Mouse (Mus musculus) gonadal fat pad, adult 2 months (tissue): ENCODE results near the gene Sertad3. TPM values are rescaled to one million over a fixed set of nuclear protein-coding genes. Genes with fewer than 3 reads are reported as not detected.

Source experiments
- DNase-seq: peaks from one replicate; pipeline ENCODE4 v3.0.0-alpha.2; 2012; ENCODE audit warnings: low read depth
- polyA plus RNA-seq: library from polyadenylated mRNA; depleted of rRNA; stranded (reverse); fragments of >200 nt; gene quantifications from 2 replicates; pipeline ENCODE4 v1.2.3, GENCODE M21; 2012; rRNA removed

Gene Sertad3
- 9.6 and 10.0 TPM in 2 replicates for polyA plus RNA-seq

DNA sequence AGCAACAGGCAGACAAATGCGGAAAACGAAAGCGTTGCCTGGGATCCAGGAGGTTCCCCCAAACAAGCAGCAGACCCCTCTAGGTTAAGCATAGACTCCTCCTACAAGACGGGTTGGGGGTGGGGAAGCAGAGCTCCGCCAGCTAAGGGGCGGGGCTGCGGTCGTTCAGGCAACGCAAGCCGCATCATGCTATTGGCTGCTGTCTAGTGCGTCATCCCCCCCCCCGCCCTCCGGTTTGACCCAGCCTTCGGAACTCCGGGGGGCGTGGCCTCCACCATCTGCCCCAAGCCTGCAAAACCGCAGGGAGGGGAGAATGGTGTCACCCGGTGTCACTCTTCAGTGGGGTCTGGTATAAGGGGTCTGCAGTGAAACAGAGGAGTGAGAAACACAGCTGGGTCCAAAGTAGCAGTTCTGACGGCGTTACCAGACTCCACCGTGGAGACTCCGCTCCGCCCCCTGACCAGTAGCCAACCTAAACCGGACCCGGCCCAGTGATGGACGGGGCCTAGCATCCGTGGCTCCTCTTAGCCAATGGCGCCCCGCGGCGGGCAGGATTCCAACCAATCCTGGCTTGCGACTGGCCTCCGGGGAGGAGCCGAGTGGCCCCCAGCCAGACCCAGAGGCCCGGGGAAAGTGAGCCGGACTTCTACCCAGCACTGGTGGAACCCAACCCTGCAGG is at the start of gene Sertad3:
TSS of gene Sertad3 (plus strand) at position 613 of the 679 bp plus-strand sequence.
- DNase-seq: no peak

DNA sequence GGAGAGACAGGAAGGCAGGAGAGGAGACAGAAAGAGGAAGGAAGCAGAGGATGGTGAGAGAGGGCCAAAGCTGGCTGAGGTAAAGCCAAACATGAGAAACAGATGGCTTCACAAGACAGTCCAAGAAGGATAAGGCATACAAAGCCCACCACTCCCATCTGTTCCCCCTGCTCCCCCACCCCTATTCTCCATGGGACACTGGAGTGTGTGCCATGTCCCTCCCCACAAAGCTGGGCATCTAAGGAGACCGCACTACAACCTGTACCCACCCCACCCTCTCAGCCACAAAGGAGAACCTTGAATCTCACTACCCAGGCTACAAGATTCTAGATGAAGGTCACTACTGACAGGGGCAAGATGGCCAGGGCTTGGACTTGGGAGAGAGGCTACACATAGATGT is 46.2 kb upstream of the Sertad3 start:
- no peak for DNase-seq

DNA sequence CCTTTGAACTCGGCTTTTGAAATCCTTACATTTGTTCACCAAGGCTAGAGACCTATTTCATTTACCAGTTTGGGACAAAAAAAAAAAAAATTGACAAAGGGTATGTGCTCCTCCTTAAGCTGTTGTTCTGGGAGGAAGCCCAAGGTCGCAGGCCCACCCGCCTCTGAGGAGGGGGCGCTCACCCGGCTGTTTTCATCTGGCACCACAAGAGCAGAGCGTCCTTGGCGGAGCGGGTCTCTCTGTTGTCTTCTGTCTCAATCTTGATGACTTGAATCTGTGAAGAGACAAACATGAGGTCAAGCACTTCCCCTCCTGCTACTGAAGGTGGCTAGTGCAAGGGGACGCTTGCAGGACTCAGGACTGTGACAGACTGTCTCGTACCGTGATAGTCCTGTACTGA is 45.6 kb upstream of the Sertad3 start:
- DNase-seq: no peak

DNA sequence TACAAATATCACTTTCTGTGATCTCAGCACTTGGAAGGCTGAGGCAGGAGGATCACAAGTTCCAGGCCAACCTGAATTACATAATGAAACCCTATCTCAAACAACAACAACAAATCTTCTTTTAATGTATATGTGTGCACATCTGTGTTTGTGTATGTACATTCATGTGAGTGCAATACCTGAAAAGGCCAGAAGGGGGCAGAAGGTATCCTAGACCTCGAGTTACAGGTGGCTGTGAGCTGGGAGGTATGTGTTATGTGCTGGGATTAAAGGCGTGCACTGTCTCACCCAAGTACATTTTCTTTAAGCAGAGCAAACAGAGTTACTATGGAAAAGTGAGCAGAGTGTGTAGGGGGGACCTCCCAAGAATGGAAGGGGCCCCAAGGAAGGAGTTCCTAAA is 44.4 kb upstream of the Sertad3 start:
- no peak for DNase-seq

GRCm38 (mm10) chr7:27433349-27433748 is 40.2 kb upstream of the Sertad3 start:
- no peak for DNase-seq

DNA sequence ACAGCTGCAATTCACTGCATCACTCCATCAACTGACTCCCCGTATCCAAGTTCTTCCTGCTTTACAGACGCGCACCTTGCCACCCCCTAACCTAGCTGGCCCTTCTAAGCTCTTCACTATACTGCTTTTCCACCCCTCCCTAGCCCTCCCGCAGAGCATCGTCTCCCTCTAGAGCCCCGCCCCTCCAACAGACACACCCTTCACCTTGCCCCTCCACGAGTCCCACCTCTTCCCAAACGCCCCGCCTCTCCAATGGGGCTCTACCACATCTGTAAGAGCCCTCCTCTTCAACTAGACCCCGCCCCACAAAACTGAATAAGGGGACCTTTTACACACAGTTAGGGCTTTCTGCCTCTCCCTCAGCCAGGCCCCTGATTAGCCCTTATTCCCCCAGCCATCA is 39.8 kb upstream of the Sertad3 start:
- no peak for DNase-seq

DNA sequence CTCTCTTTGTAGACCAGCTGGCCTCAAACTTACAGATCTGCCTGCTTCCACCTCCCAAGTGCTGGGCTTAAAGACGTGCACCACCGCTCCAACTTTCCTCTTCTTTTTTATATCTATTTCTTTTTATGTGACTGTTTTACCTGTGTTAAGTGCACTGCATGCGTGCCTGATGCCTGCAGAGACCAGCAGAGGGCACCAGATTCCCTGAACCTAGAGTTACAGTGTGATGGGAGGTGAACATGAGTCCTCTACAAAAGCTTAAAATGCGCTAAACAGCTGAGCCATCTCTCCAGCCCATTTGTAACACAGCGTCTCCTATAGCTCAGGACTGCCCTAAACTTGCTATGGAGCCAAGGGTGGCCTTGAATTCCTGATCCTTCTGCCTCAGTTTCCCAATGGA is 36.0 kb upstream of the Sertad3 start:
- DNase-seq: no peak

GRCm38 (mm10) chr7:27440014-27440413 is 33.6 kb upstream of the Sertad3 start:
- no peak for DNase-seq

- no peak for DNase-seq
These were observed 27.5 kb upstream of the Sertad3 start for GRCm38 (mm10) chr7:27446051-27446450.

GRCm38 (mm10) chr7:27446521-27447418 is 26.8 kb upstream of the Sertad3 start:
- DNase-seq: no peak

GRCm38 (mm10) chr7:27447419-27448286 is 25.9 kb upstream of the Sertad3 start, which contains the start of the genes Sptbn4 and Blvrb:
Gene Sptbn4, minus strand, starts transcription at chr7:27447686.
Gene Blvrb, plus strand, starts transcription at chr7:27447978.
- peak; percentile 99 for DNase-seq

DNA sequence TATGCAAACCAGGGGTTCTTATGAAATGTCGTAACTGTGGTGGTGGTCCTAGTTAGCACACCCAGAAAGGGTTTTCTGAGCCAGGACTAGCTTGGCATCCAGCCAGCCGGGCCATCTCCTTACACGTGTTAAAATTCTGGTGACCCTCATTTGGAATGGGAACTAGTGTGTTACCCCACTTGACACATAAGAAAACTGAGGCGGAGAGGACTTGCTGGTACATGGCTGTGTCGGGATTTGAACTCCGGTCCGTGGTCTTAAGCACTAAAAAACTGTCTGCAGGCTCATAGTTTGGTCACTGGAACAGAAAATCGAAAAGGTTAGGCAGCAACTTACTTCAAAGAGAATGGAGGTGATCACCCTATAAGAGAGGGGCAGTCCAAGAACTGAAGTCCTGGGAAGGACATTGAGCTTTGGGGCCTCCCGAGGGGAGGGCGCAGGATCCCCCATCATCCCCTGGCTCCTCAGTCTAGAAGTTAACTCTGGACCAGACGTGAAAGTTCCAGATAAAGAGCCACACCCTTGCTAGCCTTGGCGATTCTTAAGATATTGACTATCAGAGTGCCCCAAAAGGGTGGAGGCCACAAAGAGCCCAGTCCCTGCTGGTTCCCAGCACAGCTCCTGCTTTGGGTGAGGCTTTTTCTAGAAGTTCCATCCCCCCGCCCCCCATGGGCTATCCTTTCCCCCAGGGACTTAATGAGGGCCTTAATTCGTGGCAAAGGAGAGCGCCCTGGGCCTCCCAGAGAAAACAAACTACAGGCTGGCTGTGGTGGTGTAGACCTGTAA is 25.0 kb upstream of the Sertad3 start:
- DNase-seq: no peak

DNA sequence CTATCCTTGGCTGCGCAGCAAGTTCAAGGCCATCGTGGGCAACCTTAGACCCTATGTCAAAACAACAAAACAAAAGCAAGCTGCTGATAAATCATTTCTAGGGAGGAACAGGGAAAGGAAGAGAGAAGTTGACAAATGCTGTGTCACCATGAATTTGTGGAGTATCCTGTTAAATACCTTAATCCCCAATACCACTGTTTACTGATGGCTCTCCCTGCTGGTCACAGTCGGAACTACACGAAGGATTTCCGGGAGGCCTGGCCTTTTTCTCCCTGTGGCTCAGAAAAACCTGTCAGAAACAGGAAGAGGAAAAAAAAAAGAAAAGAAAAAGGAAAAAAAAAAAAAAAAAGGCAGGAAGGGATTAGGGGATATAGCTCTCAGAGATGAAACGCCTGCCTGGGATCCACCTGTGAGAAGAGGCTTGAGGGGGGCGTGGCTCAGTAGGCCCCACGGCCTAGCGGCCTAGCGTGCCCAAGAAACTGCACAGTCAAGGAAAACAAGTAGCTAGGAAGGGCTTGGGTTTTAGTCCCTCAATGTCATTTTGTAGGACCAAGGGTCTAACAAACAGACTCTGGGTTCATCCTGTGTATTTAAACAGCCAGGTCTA is 24.2 kb upstream of the Sertad3 start:
- no peak for DNase-seq

GRCm38 (mm10) chr7:27451359-27451758 is 22.2 kb upstream of the Sertad3 start:
- no peak for DNase-seq

DNA sequence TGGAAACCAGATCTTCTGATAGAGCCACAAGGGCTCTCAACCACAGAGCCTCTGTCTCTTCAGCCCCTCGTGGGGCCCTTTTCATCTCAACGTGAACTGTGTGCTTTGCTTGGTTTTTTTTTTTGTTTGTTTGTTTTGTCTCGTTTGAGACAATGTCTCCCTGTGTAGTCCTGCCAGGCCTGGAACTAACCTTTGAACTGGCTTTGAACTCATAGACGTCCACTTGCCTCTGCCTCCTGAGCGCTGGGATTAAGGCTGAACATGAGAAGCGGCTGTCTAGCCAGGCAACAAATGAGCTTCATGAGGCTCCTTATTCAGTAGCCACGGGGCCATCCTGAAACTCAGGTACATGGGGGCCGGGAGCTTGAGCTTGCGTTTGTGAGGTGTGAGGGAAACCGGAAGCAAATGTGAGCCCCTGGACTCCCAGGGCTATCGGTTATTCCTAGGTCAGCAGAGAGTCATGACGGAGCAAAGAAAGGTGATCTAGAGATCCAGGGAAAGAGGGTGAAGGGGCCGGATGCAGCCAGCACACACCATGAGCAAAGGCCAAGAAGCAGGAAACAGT is 21.3 kb upstream of the Sertad3 start:
- no peak for DNase-seq

GRCm38 (mm10) chr7:27454461-27455121 is 19.0 kb upstream of the Sertad3 start:
- no peak for DNase-seq

DNA sequence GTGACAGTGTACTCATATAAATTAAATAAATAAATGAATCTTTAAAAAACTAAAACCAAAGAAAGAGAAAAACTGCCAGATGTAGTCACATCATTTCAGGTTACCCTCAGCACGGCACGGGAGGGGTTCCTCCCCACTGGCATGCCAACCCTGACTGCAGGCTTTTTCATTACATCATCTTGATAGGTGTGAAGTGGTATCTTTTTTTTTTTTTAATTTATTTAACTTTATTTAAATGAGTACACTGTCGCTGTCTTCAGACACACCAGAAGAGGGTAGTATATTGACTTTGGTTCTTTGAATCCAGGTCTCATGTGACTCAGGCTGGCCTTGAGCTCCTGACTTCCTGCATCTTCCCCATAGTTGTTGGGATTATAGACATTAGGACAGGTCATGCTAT is 18.3 kb upstream of the Sertad3 start:
- DNase-seq: no peak

GRCm38 (mm10) chr7:27458614-27459013 is 15.0 kb upstream of the Sertad3 start:
- DNase-seq: no peak

DNA sequence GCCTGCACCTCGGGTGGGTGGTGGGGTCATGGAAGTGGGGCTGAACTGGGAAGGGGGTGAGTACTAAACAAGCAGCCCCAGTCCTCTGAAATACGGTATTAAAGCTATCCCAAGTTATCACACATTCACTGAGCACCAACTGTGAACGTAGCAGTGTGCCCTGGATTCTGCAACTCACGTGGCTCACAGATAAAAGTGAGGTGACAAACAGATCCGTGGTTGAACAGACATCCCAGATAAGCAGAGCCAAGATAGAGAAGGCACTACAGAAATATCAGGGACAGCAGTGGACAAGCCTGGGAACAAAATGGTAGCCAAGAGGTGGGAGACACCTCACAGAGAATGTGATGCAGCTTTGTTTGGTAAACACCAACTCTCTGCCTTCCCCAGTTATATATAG is 13.9 kb upstream of the Sertad3 start:
- no peak for DNase-seq

DNA sequence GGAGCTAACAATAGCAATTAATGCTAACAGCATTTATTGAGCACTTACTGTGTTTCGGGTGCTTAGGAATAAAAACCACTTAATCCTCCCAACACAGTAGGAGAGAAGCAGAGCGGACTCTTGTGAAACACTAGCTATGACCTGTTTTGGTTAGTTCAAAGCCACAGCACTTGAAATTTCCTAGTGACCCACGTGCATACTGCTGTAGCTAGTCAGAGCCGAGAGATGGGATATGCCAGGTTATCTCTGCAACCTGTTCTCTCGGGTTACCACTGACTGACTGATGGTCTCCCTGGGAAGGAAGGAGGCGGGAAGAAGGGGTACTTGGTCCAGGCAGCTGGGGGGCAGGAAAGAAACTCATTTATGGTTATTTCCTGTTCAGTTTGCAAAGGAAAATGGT is 13.1 kb upstream of the Sertad3 start:
- DNase-seq: no peak
